Comparison of ENCODE assay signal across 20 mouse cellular contexts in the genomic region with DNA sequence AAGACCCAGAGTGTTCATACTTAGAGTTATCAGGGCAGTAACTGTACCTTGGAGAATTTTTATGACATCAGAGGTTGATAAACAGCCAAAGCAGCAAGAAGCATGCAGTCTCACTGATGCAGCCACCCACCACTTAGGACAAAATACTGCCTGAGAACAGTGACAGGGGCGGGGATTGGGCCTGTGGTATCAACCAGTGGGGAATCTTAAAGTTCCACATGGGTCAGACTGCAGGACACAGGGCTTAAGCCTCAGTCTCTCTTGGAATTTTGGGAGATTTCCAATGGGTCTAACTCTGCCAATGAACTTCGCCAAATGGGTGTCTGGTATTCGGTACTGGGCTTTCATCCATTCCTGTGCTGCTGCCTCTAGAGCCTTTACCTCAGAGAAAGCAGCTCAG.
DNase-seq lines count a peak whose midpoint lies in the region; TF ChIP-seq lines count a peak whose summit lies in the region.
"Had no signal": no experiment of that assay in that cellular context is flagged by ENCODE, and none has a peak within 500 bp of the region (broad histone marks: within the 10 kb centered on the region; RNA-seq: fewer than 3 reads in every experiment).

No protein-coding gene starts in this region.

- peak; percentile 16 to 25 for DNase-seq in cerebellum, postnatal 10 days
- no peak for DNase-seq in cerebellum, adult 2 months
- peak; percentile 6 for DNase-seq in gastrocnemius, postnatal 25 days
- DNase-seq in gastrocnemius, postnatal 36 days, result no peak
- DNase-seq in Muller cell, postnatal 12 days (ENCODE audit: inconsistent ontology term), result peak; percentile 95
- DNase-seq: adrenal gland, adult 2 months; adrenal gland, postnatal 10 days; adrenal gland, postnatal 25 days; B cell, adult 2 months; cerebellum, adult 11 months; cerebellum, adult 18-20 months; cerebellum, adult 9-10 months; cerebellum, postnatal 36 days; embryo, embryonic 11 days had no signal

- intact Hi-C loops in gastrocnemius, postnatal 36 days (cut with DNase I), result no loop called here

- WGBS in cerebellum, adult 2 months, result 32% methylated on average over 3 of the region's 3 CpGs

- TF ChIP-seq POLR2A in cerebellum, adult 2 months (IDR thresholded peaks at IDR 0.05; ENCODE audit: borderline replicate concordance, insufficient read depth, low read length), result no peak

- no peak for TF ChIP-seq CTCF in cerebellum, adult 2 months (IDR thresholded peaks at IDR 0.05; ENCODE audit: borderline replicate concordance, insufficient read depth, low read depth, low read length)

- peaks cover 2% of the 10 kb centered on the region; the same call in 1 of the 2 replicates for H3K4me1 ChIP-seq in cerebellum, adult 2 months (ENCODE audit: control insufficient read depth, insufficient read depth, low read length)
- H3K4me1 ChIP-seq: embryonic facial prominence, embryonic 15.5 days; forebrain, embryonic 12.5 days had no signal

- no peak overlapping the region for H3K27ac ChIP-seq in cerebellum, adult 2 months (ENCODE audit: insufficient read depth, low read length)
- H3K27ac ChIP-seq: embryonic facial prominence, embryonic 13.5 days; embryonic facial prominence, embryonic 15.5 days; forebrain, embryonic 10.5 days; forebrain, embryonic 12.5 days had no signal

- H3K27me3 ChIP-seq in cerebellum, adult 2 months (ENCODE audit: control insufficient read depth, insufficient read depth, low read length), result no peaks in the 10 kb centered on the region
- H3K27me3 ChIP-seq: CH12.LX; embryonic facial prominence, embryonic 13.5 days; embryonic facial prominence, embryonic 15.5 days; forebrain, embryonic 12.5 days had no signal

- H3K4me3 ChIP-seq in cerebellum, adult 2 months (replicated peaks; ENCODE audit: insufficient read depth, low read depth, low read length), result no peak overlapping the region
- H3K4me3 ChIP-seq: embryonic facial prominence, embryonic 13.5 days; embryonic facial prominence, embryonic 15.5 days; erythroblast, embryonic 14.5 days; forebrain, embryonic 10.5 days; forebrain, embryonic 12.5 days had no signal

Comparison
In these comparisons a context has a peak if more than half of its experiments do, and no peak if none do; other contexts are left out.
1. DNase-seq: peak in cerebellum, postnatal 10 days (2 of 2), gastrocnemius, postnatal 25 days (single experiment) and Muller cell, postnatal 12 days (single experiment); none in cerebellum, adult 2 months (0 of 2) and gastrocnemius, postnatal 36 days (0 of 2).